Mouse (Mus musculus) liver, embryonic 15.5 days (tissue): ENCODE results near the gene Fgfr1op. TPM values are rescaled to one million over a fixed set of nuclear protein-coding genes. Genes with fewer than 3 reads are reported as not detected.

ENCODE experiments used
- ATAC-seq: fragments of 200-750 bp; cut with Nextera tagmentation; 2 replicates; pipeline ENCODE4 v1.8.0; 2017; ENCODE audit warnings: moderate number of reproducible peaks, mild to moderate bottlenecking, moderate library complexity; ENCODE audit not compliant: insufficient read depth
- H3K27ac ChIP-seq: fragments of 300-500 bp; sonication (generic); replicated peaks from 2 replicates; pipeline ENCODE4 v1.5.1; 2015; ENCODE audit warnings: mild to moderate bottlenecking, inconsistent platforms
- H3K27me3 ChIP-seq: fragments of 300-500 bp; sonication (generic); 2 replicates; pipeline ENCODE4 v1.6.1; 2015; ENCODE audit warnings: mild to moderate bottlenecking, inconsistent platforms
- H3K36me3 ChIP-seq: fragments of 300-500 bp; sonication (generic); replicated peaks from 2 replicates; pipeline ENCODE4 v1.6.1; 2015; ENCODE audit warnings: moderate library complexity, mild to moderate bottlenecking, inconsistent platforms
- H3K4me1 ChIP-seq: fragments of 300-500 bp; sonication (generic); replicated peaks from 2 replicates; pipeline ENCODE4 v1.6.1; 2015; ENCODE audit warnings: inconsistent platforms
- H3K4me2 ChIP-seq: fragments of 300-500 bp; sonication (generic); 2 replicates; pipeline ENCODE4 v1.6.1; 2015; ENCODE audit warnings: moderate library complexity, mild to moderate bottlenecking, inconsistent platforms
- H3K4me3 ChIP-seq: fragments of 300-500 bp; sonication (generic); replicated peaks from 2 replicates; pipeline ENCODE4 v1.5.1; 2015; ENCODE audit warnings: mild to moderate bottlenecking, inconsistent platforms
- H3K9ac ChIP-seq: fragments of 300-500 bp; sonication (generic); 2 replicates; pipeline ENCODE4 v1.6.1; 2015; ENCODE audit warnings: moderate library complexity, mild to moderate bottlenecking, inconsistent platforms
- H3K9me3 ChIP-seq: fragments of 300-500 bp; sonication (generic); replicated peaks from 2 replicates; pipeline ENCODE4 v1.6.1; 2016; ENCODE audit warnings: inconsistent platforms
- WGBS: fragments of 180-500 bp; shearing (Covaris S2); methylation state at CpG from one replicate; pipeline ENCODE4 v1.1.7; 2015; ENCODE audit warnings: mixed read lengths; ENCODE audit not compliant: insufficient replicate concordance; 5-methylcytosine and 5-hydroxymethylcytosine counted together
- polyA plus RNA-seq: library from polyadenylated mRNA; unstranded; fragments of >200 nt; fragmentation: Nextera tagmentation; extraction: Ambion mirVana; gene quantifications from 2 replicates; pipeline ENCODE4 v1.2.1, GENCODE M21; 2015

Fgfr1op gene
- polyA plus RNA-seq, 1 experiment from 2014 or later: 9.7 TPM

DNA sequence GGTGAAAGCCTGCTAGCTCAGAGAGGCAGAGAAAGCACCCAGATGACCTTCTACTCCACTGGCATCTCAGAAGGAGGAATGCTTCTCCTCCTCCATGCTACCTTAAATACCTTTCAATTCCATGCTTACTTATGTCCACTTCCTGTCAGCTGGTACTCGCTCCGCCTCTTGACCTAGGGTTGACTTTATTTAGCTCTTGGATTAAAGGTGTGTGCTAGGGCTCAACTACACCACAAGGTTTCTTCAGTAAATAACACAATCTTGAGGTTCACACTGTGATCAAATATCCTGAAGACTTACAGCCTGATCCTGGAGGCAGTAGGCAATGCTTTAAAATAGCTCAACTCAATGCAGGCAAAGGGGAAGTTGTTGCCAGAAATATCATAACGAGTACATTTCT lies 64.3 kb downstream of the Fgfr1op start:
- Histone ChIP-seq H3K9me3 (no peaks in the 10 kb centered on the region), H3K4me3 (no peak overlapping the region), H3K27me3 (no peaks in the 10 kb centered on the region), H3K9ac (no peak overlapping the region), H3K4me1 (no peaks in the 10 kb centered on the region), H3K36me3 (no peaks in the 10 kb centered on the region), H3K4me2 (no peak overlapping the region), H3K27ac (no peak overlapping the region)
- WGBS: 60% methylated on average over 3 of the region's 3 CpGs
- ATAC-seq: no peak

DNA sequence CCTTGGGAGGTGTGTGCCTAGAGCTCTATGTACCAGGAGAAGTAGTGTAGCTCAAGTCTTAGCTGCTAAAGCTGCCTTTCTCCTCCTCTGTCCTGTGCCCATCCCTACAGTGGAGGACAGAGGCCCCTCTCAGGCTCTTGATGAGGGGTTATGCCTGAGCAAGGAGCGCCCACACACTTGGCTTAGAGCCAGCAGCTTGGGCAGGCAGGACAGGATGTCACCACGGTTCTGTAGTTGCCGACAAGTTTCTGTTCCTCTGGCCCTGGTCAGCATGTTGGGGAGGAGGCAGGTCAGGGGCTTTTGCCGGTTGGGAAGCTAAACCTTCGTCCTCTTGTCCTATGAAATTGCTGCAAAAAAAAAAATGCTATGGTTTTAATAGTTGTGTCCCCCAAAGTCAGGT lies 66.8 kb downstream of the Fgfr1op start:
- Histone ChIP-seq H3K4me3 (no peak overlapping the region), H3K4me1 (no peaks in the 10 kb centered on the region), H3K27ac (no peak overlapping the region), H3K9me3 (no peaks in the 10 kb centered on the region), H3K9ac (no peak overlapping the region), H3K4me2 (no peak overlapping the region), H3K36me3 (no peaks in the 10 kb centered on the region), H3K27me3 (no peaks in the 10 kb centered on the region)
- WGBS: 40% methylated on average over 5 of the region's 5 CpGs
- no peak for ATAC-seq

DNA sequence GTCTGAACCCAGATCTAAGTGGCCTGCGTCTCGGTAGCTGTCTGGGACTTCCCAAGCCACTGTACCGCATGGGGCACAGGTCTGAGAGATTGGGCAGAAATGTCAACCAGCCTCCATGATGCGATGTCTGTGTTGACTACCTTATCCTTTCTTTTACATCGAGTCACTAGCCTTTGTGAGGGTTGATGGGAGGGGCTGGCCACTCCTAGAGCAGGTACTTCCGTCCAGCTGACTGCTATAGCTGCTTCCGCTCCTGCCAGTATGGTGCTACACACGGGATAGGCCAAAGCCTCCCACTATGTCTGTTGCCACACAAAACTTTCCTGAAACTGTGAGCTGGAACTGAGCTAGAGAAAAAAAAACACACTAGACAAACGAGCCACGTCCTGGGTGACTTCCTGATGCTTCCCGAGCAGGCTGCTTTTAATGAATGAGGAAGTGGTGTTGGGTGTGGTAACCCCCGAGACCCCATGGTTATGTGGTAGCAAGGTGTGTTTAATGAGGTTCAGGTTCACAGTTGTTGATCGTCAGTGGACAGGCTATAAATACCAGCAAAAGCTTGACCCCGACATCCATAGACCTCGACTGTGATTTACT lies 68.4 kb downstream of the Fgfr1op start:
- Histone ChIP-seq H3K9ac (no peak overlapping the region), H3K9me3 (no peaks in the 10 kb centered on the region), H3K4me2 (no peak overlapping the region), H3K4me3 (no peak overlapping the region), H3K36me3 (no peaks in the 10 kb centered on the region), H3K4me1 (no peaks in the 10 kb centered on the region), H3K27ac (no peak overlapping the region), H3K27me3 (no peaks in the 10 kb centered on the region)
- 40% methylated on average over 15 of the region's 15 CpGs for WGBS
- ATAC-seq: no peak

DNA sequence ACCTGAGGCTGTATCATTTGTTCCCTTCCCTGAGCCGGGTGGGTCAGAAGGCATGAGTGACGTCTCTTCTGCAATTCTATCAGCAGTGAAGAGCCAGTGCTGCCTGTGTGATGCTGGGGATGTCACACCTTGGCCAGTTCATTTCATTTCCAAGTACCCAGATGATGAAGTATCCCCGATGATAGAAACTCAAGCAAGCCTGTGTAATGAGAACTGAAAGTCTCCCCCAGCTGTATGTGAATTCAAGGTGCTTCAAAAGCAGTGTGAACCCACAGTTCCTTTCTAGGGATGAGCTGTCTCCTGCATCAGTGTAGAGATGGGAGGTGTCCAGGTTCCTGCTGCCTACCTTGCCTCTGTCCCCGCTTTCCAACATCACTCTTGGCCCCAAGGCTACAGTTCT lies 69.2 kb downstream of the Fgfr1op start:
- no peak overlapping the region for H3K27ac ChIP-seq
- ATAC-seq: no peak
- WGBS: 50% methylated on average over 4 of the region's 4 CpGs
- H3K4me3 ChIP-seq: no peak overlapping the region
- no peaks in the 10 kb centered on the region for H3K4me1 ChIP-seq
- no peaks in the 10 kb centered on the region for H3K36me3 ChIP-seq
- H3K4me2 ChIP-seq: no peak overlapping the region
- H3K9ac ChIP-seq: no peak overlapping the region
- H3K27me3 ChIP-seq: no peaks in the 10 kb centered on the region
- H3K9me3 ChIP-seq: no peaks in the 10 kb centered on the region

DNA sequence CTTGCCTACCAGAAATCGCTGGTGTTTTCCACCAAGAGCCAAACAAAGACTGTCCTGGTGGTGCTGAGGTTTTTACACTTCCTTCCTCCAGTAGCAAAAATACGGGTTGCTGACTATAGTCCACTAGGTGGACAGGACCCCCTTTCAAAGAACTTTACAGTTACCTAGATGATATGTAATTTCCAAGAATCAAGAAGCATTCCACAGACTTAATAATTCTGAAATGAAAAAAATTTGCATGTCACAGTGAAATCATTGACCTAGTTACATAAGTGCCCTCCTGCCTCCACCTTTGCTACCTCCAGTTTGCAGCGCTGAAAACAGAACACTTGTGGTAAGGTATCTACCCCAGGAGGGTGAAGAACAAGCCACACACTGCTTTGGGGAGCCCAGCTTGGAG lies 70.4 kb downstream of the Fgfr1op start, which contains the start of gene Ccr6:
Gene Ccr6 (plus strand): TSS at position 301 of the 400 bp plus-strand sequence.
- Histone ChIP-seq H3K4me1 (no peaks in the 10 kb centered on the region), H3K36me3 (no peaks in the 10 kb centered on the region), H3K9ac (no peak within 1 kb of the TSS), H3K9me3 (no peaks in the 10 kb centered on the region), H3K4me2 (no peak within 1 kb of the TSS), H3K4me3 (no peak within 1 kb of the TSS), H3K27me3 (no peaks in the 10 kb centered on the region), H3K27ac (no peak within 1 kb of the TSS)
- 27% methylated on average over 3 of the region's 3 CpGs for WGBS
- ATAC-seq: no peak

DNA sequence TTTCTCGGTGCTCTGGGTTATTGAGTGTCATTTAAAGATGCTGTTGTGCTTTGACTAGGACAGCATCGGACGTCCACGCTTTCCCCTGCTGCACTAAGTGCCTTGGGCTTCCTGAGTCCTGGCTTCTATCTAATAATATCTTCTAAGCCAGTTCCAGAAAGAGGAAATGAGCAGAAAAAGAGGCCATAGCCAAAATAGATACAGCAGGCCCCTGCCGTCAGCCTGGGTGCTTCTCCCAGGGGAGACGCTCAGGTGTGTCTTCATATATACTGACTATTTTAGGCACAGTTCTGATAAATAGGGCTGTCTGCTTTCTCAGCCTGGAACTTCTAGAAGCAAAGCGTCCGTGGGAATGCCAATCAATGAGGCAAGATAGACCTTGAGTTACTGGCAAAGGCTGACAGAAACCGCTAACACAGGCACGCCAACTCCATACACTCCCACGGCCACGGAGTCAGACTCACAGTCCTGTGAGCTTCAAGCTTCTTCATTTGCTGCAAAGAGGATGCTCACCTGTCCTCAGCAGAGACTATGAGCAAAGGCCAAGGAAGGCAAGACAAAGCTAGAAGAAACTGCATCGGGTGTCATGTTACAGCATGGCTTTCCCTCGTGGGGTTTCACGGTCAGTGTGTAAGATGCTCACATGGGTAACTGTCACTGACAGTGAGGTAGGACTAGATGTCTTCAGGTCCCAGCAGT lies 72.9 kb downstream of the Fgfr1op start:
- Histone ChIP-seq H3K4me3 (no peak overlapping the region), H3K36me3 (no peaks in the 10 kb centered on the region), H3K27me3 (no peaks in the 10 kb centered on the region), H3K4me2 (no peak overlapping the region), H3K9me3 (no peaks in the 10 kb centered on the region), H3K27ac (no peak overlapping the region), H3K9ac (no peak overlapping the region), H3K4me1 (no peaks in the 10 kb centered on the region)
- no peak for ATAC-seq
- WGBS: 48% methylated on average over 15 of the region's 15 CpGs

DNA sequence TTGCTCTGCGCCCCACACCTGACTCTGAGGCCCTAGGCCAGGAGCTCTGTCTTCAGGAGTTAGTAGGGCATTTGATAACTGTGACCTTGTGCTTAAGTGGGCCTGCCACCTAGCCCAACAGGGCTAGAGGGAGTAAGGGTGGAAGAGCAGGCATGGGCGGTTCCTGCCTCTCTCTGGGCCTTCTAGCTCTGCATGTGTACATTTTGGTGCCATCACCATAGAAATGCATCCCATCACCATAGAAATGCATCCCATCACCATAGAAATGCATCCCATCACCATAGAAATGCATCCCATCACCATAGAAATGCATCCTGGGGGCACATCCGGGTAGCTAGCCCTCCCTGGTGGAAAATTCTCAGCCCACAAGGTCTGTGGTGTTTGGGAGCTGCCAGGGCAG lies 74.3 kb downstream of the Fgfr1op start:
- WGBS: 50% methylated on average over 3 of the region's 3 CpGs
- Histone ChIP-seq H3K27me3 (no peaks in the 10 kb centered on the region), H3K36me3 (no peaks in the 10 kb centered on the region), H3K4me3 (no peak overlapping the region), H3K4me1 (no peaks in the 10 kb centered on the region), H3K9me3 (no peaks in the 10 kb centered on the region), H3K4me2 (no peak overlapping the region), H3K27ac (no peak overlapping the region), H3K9ac (no peak overlapping the region)
- ATAC-seq: no peak

DNA sequence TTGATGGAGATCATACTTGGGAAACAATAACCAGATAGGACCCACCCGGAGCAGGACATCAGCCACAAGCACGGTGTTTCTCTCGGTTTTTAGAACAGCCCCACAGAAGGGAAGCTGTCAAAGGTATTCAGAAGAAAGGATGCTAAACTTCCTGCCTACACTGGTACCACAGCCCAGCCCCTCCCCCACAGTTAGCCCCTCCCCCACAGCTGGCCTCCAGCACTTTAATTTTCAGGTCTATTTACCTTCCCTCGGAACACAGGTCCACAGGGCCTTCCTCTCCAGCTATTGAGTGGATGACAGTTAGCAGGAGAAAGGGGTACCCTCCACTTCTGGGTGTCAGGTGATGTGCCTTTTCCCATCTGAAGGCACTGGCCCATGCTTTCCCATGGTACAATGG lies 75.2 kb downstream of the Fgfr1op start:
- no peak overlapping the region for H3K4me2 ChIP-seq
- H3K4me1 ChIP-seq: no peaks in the 10 kb centered on the region
- no peaks in the 10 kb centered on the region for H3K9me3 ChIP-seq
- no peak overlapping the region for H3K9ac ChIP-seq
- no peaks in the 10 kb centered on the region for H3K27me3 ChIP-seq
- no peaks in the 10 kb centered on the region for H3K36me3 ChIP-seq
- no peak overlapping the region for H3K27ac ChIP-seq
- no peak for ATAC-seq
- WGBS: 43% methylated on average over 4 of the region's 4 CpGs
- no peak overlapping the region for H3K4me3 ChIP-seq

DNA sequence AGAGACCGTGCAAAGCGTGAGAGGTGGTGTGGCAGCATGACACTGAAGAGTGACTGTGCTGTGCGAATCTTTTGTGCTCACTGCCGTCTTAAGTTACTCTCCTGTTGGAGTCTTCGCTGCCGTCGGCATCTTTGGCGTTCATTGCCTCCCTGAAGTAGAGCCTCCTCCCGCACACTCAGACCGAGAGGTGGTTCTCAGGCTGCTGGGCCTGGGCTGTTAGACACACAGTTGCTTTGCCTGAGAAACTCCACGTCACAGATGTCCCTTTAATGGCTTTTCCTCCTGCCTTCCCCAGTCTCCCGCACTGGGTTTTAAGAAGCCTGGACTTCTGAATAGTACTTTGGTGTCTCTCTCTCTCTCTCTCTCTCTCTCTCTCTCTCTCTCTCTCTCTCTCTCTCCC lies 76.3 kb downstream of the Fgfr1op start:
- H3K4me2 ChIP-seq: no peak overlapping the region
- H3K36me3 ChIP-seq: no peaks in the 10 kb centered on the region
- no peaks in the 10 kb centered on the region for H3K4me1 ChIP-seq
- 68% methylated on average over 12 of the region's 12 CpGs for WGBS
- ATAC-seq: no peak
- H3K9me3 ChIP-seq: no peaks in the 10 kb centered on the region
- H3K9ac ChIP-seq: no peak overlapping the region
- no peaks in the 10 kb centered on the region for H3K27me3 ChIP-seq
- no peak overlapping the region for H3K4me3 ChIP-seq
- no peak overlapping the region for H3K27ac ChIP-seq

DNA sequence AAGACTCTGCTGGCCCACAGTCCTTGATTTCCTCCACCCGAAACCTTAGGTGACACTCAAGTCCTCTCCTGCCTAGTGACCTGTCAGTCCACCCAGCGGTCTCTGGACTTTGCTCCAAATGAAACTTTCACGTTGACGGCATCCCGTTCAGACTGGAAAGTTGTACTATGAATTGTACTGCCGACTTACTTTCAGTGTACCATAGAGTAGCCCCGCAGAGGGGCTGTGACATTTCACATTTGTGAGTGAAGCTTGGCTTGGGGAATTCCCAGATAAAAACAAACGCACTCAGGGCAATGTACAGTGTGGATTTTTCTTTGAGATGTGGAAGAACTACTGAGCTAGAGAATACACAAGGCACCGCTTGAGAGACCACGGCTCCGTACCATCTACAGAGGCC lies 76.9 kb downstream of the Fgfr1op start:
- Histone ChIP-seq H3K36me3 (no peaks in the 10 kb centered on the region), H3K4me3 (no peak overlapping the region), H3K27me3 (no peaks in the 10 kb centered on the region), H3K9me3 (no peaks in the 10 kb centered on the region), H3K4me1 (no peaks in the 10 kb centered on the region), H3K9ac (no peak overlapping the region), H3K27ac (no peak overlapping the region), H3K4me2 (no peak overlapping the region)
- WGBS: 61% methylated on average over 11 of the region's 11 CpGs
- no peak for ATAC-seq

DNA sequence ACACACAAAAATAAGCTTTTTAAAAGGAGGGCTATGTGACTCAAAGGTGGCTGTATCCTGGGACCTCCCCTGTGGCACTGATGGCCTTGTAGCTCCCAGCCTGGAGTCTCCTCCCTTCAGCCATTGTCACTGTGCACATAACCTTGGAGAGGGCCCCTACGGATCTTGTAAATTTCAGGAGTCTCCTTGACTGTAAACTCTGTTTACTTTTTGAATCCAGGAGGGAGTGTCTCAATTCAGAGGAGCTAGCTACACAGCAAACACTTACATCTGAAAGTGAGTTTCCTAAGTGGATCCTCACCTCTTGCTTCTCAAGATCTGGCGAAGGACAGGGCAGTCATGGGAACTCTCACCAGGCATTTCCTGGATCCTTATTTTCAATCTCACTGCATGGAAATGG lies 78.8 kb downstream of the Fgfr1op start:
- Histone ChIP-seq H3K9me3 (no peaks in the 10 kb centered on the region), H3K4me2 (no peak overlapping the region), H3K9ac (no peak overlapping the region), H3K36me3 (no peaks in the 10 kb centered on the region), H3K4me3 (no peak overlapping the region), H3K27ac (no peak overlapping the region), H3K27me3 (no peaks in the 10 kb centered on the region), H3K4me1 (no peaks in the 10 kb centered on the region)
- 60% methylated on average over 2 of the region's 2 CpGs for WGBS
- ATAC-seq: no peak
